Mouse (Mus musculus): Measurements from ENCODE around the gene Tapt1.

GRCm38 (mm10) chr5:44233933-44234332, 7.5 kb upstream of the Tapt1 start:
- TF ChIP-seq CTCF (IDR thresholded peaks at IDR 0.05; ENCODE audit: control insufficient read depth, insufficient read depth, low read length): no peak
- TF ChIP-seq POLR2A (IDR thresholded peaks at IDR 0.05; ENCODE audit: borderline replicate concordance, control insufficient read depth, low read depth, low read length): no peak

Measured in bone marrow, adult 2 months (tissue).